Mouse (Mus musculus): Measurements from ENCODE around the gene Minpp1. TPM values are rescaled to one million over a fixed set of nuclear protein-coding genes. Genes with fewer than 3 reads are reported as not detected.
"Not testable (repeated sequence)": the region's sequence is repeated elsewhere in the genome, so short reads cannot be mapped to it uniquely, and the experiment has no call there.

Gene Minpp1
- 58.2 and 60.2 TPM in 2 replicates for polyA plus RNA-seq (2014; fragmentation: Nextera tagmentation; extraction: Ambion mirVana)

- Histone ChIP-seq H3K27me3 (ENCODE audit: control insufficient read depth, insufficient read depth, low read length) (no peaks in the 10 kb centered on the region), H3K9me3 (ENCODE audit: control insufficient read depth, low read depth, low read length) (no peaks in the 10 kb centered on the region), H3K36me3 (ENCODE audit: control insufficient read depth, insufficient read depth, low read length) (no peaks in the 10 kb centered on the region), H3K9ac (replicated peaks; ENCODE audit: low read depth, low read length) (peak within 1 kb of the TSS; percentile 57), H3K4me2 (replicated peaks; ENCODE audit: low read depth, low read length) (peak within 1 kb of the TSS; percentile 85), H3K4me1 (ENCODE audit: control insufficient read depth, insufficient read depth, low read length) (peaks cover 10% of the 10 kb centered on the region; the same call in 1 of the 2 replicates), H3K27ac (ENCODE audit: low read length) (peak within 1 kb of the TSS; percentile 82), H3K4me3 (ENCODE audit: low read depth, low read length) (peak within 1 kb of the TSS; percentile 57)
- ATAC-seq (ENCODE audit: insufficient number of reproducible peaks, insufficient read depth, low FRiP score, low read depth): peak; percentile 90
- under 1% methylated on average over 64 of the region's 64 CpGs for WGBS
Measured at GRCm38 (mm10) chr19:32485681-32486105, at the start of gene Minpp1. Minpp1 (plus strand) TSS chr19:32485769.

- no peak for ATAC-seq (ENCODE audit: insufficient number of reproducible peaks, insufficient read depth, low FRiP score, low read depth)
- Histone ChIP-seq H3K27ac (ENCODE audit: low read length) (no peak overlapping the region), H3K27me3 (ENCODE audit: control insufficient read depth, insufficient read depth, low read length) (no peaks in the 10 kb centered on the region), H3K4me3 (ENCODE audit: low read depth, low read length) (no peak overlapping the region), H3K9me3 (ENCODE audit: control insufficient read depth, low read depth, low read length) (no peaks in the 10 kb centered on the region), H3K9ac (replicated peaks; ENCODE audit: low read depth, low read length) (no peak overlapping the region), H3K36me3 (ENCODE audit: control insufficient read depth, insufficient read depth, low read length) (no peaks in the 10 kb centered on the region), H3K4me2 (replicated peaks; ENCODE audit: low read depth, low read length) (no peak overlapping the region), H3K4me1 (ENCODE audit: control insufficient read depth, insufficient read depth, low read length) (no peaks in the 10 kb centered on the region)
- WGBS: 87% methylated on average over 2 of the region's 2 CpGs
Measured at GRCm38 (mm10) chr19:32439356-32439755, 46.2 kb upstream of the Minpp1 start.

GRCm38 (mm10) chr19:32441568-32441967, 44.0 kb upstream of the Minpp1 start:
- no peak for ATAC-seq (ENCODE audit: insufficient number of reproducible peaks, insufficient read depth, low FRiP score, low read depth)
- Histone ChIP-seq H3K9me3 (ENCODE audit: control insufficient read depth, low read depth, low read length) (no peaks in the 10 kb centered on the region), H3K27ac (ENCODE audit: low read length) (no peak overlapping the region), H3K27me3 (ENCODE audit: control insufficient read depth, insufficient read depth, low read length) (no peaks in the 10 kb centered on the region), H3K4me1 (ENCODE audit: control insufficient read depth, insufficient read depth, low read length) (no peaks in the 10 kb centered on the region), H3K36me3 (ENCODE audit: control insufficient read depth, insufficient read depth, low read length) (no peaks in the 10 kb centered on the region), H3K4me2 (replicated peaks; ENCODE audit: low read depth, low read length) (no peak overlapping the region), H3K4me3 (ENCODE audit: low read depth, low read length) (no peak overlapping the region), H3K9ac (replicated peaks; ENCODE audit: low read depth, low read length) (no peak overlapping the region)
- WGBS: 98% methylated on average over 10 of the region's 11 CpGs

- Histone ChIP-seq H3K27ac (ENCODE audit: low read length) (no peak overlapping the region), H3K9me3 (ENCODE audit: control insufficient read depth, low read depth, low read length) (no peaks in the 10 kb centered on the region), H3K27me3 (ENCODE audit: control insufficient read depth, insufficient read depth, low read length) (no peaks in the 10 kb centered on the region), H3K4me1 (ENCODE audit: control insufficient read depth, insufficient read depth, low read length) (no peaks in the 10 kb centered on the region), H3K4me3 (ENCODE audit: low read depth, low read length) (no peak overlapping the region), H3K4me2 (replicated peaks; ENCODE audit: low read depth, low read length) (no peak overlapping the region), H3K9ac (replicated peaks; ENCODE audit: low read depth, low read length) (no peak overlapping the region), H3K36me3 (ENCODE audit: control insufficient read depth, insufficient read depth, low read length) (no peaks in the 10 kb centered on the region)
- ATAC-seq (ENCODE audit: insufficient number of reproducible peaks, insufficient read depth, low FRiP score, low read depth): no peak
- WGBS: 95% methylated on average over 10 of the region's 10 CpGs
Measured at GRCm38 (mm10) chr19:32448931-32449330, 36.6 kb upstream of the Minpp1 start.

- ATAC-seq (ENCODE audit: insufficient number of reproducible peaks, insufficient read depth, low FRiP score, low read depth): no peak
- Histone ChIP-seq H3K9me3 (ENCODE audit: control insufficient read depth, low read depth, low read length) (no peaks in the 10 kb centered on the region), H3K27ac (ENCODE audit: low read length) (no peak overlapping the region), H3K4me1 (ENCODE audit: control insufficient read depth, insufficient read depth, low read length) (no peaks in the 10 kb centered on the region), H3K4me2 (replicated peaks; ENCODE audit: low read depth, low read length) (no peak overlapping the region), H3K27me3 (ENCODE audit: control insufficient read depth, insufficient read depth, low read length) (no peaks in the 10 kb centered on the region), H3K36me3 (ENCODE audit: control insufficient read depth, insufficient read depth, low read length) (no peaks in the 10 kb centered on the region), H3K9ac (replicated peaks; ENCODE audit: low read depth, low read length) (no peak overlapping the region), H3K4me3 (ENCODE audit: low read depth, low read length) (no peak overlapping the region)
- 81% methylated on average over 4 of the region's 4 CpGs for WGBS
Measured at GRCm38 (mm10) chr19:32452231-32452630, 33.3 kb upstream of the Minpp1 start.

- H3K4me3 ChIP-seq (ENCODE audit: low read depth, low read length): no peak overlapping the region
- H3K4me2 ChIP-seq (replicated peaks; ENCODE audit: low read depth, low read length): no peak overlapping the region
- no peak overlapping the region for H3K9ac ChIP-seq (replicated peaks; ENCODE audit: low read depth, low read length)
- H3K27ac ChIP-seq (ENCODE audit: low read length): no peak overlapping the region
- no peaks in the 10 kb centered on the region for H3K36me3 ChIP-seq (ENCODE audit: control insufficient read depth, insufficient read depth, low read length)
- no peaks in the 10 kb centered on the region for H3K9me3 ChIP-seq (ENCODE audit: control insufficient read depth, low read depth, low read length)
- ATAC-seq (ENCODE audit: insufficient number of reproducible peaks, insufficient read depth, low FRiP score, low read depth): no peak
- no peaks in the 10 kb centered on the region for H3K4me1 ChIP-seq (ENCODE audit: control insufficient read depth, insufficient read depth, low read length)
- 79% methylated on average over 2 of the region's 2 CpGs for WGBS
- no peaks in the 10 kb centered on the region for H3K27me3 ChIP-seq (ENCODE audit: control insufficient read depth, insufficient read depth, low read length)
Measured at GRCm38 (mm10) chr19:32456744-32457143, 28.8 kb upstream of the Minpp1 start.

- not testable (repeated sequence) for H3K27me3 ChIP-seq (ENCODE audit: control insufficient read depth, insufficient read depth, low read length); H3K9ac ChIP-seq (replicated peaks; ENCODE audit: low read depth, low read length); H3K4me2 ChIP-seq (replicated peaks; ENCODE audit: low read depth, low read length); ATAC-seq (ENCODE audit: insufficient number of reproducible peaks, insufficient read depth, low FRiP score, low read depth); H3K27ac ChIP-seq (ENCODE audit: low read length); H3K9me3 ChIP-seq (ENCODE audit: control insufficient read depth, low read depth, low read length); H3K4me3 ChIP-seq (ENCODE audit: low read depth, low read length); H3K4me1 ChIP-seq (ENCODE audit: control insufficient read depth, insufficient read depth, low read length); H3K36me3 ChIP-seq (ENCODE audit: control insufficient read depth, insufficient read depth, low read length)
- 81% methylated on average over 8 of the region's 8 CpGs for whole genome bisulfite sequencing
Measured at GRCm38 (mm10) chr19:32457631-32458030, 27.9 kb upstream of the Minpp1 start.

- ATAC-seq (ENCODE audit: insufficient number of reproducible peaks, insufficient read depth, low FRiP score, low read depth): no peak
- H3K27me3 ChIP-seq (ENCODE audit: control insufficient read depth, insufficient read depth, low read length): no peaks in the 10 kb centered on the region
- no peaks in the 10 kb centered on the region for H3K9me3 ChIP-seq (ENCODE audit: control insufficient read depth, low read depth, low read length)
- 93% methylated on average over 6 of the region's 6 CpGs for WGBS
- H3K27ac ChIP-seq (ENCODE audit: low read length): no peak overlapping the region
- no peak overlapping the region for H3K9ac ChIP-seq (replicated peaks; ENCODE audit: low read depth, low read length)
- H3K4me2 ChIP-seq (replicated peaks; ENCODE audit: low read depth, low read length): no peak overlapping the region
- H3K36me3 ChIP-seq (ENCODE audit: control insufficient read depth, insufficient read depth, low read length): no peaks in the 10 kb centered on the region
- H3K4me1 ChIP-seq (ENCODE audit: control insufficient read depth, insufficient read depth, low read length): no peaks in the 10 kb centered on the region
- no peak overlapping the region for H3K4me3 ChIP-seq (ENCODE audit: low read depth, low read length)
Measured at GRCm38 (mm10) chr19:32463037-32463436, 22.5 kb upstream of the Minpp1 start.

GRCm38 (mm10) chr19:32465228-32465627, 20.3 kb upstream of the Minpp1 start:
- no peak for ATAC-seq (ENCODE audit: insufficient number of reproducible peaks, insufficient read depth, low FRiP score, low read depth)
- Histone ChIP-seq H3K9me3 (ENCODE audit: control insufficient read depth, low read depth, low read length) (no peaks in the 10 kb centered on the region), H3K9ac (replicated peaks; ENCODE audit: low read depth, low read length) (no peak overlapping the region), H3K4me1 (ENCODE audit: control insufficient read depth, insufficient read depth, low read length) (no peaks in the 10 kb centered on the region), H3K4me2 (replicated peaks; ENCODE audit: low read depth, low read length) (no peak overlapping the region), H3K36me3 (ENCODE audit: control insufficient read depth, insufficient read depth, low read length) (no peaks in the 10 kb centered on the region), H3K27ac (ENCODE audit: low read length) (no peak overlapping the region), H3K4me3 (ENCODE audit: low read depth, low read length) (no peak overlapping the region), H3K27me3 (ENCODE audit: control insufficient read depth, insufficient read depth, low read length) (no peaks in the 10 kb centered on the region)
- 75% methylated on average over 4 of the region's 4 CpGs for WGBS

All from stomach, embryonic 14.5 days (tissue).